Mouse (Mus musculus): ENCODE data around the gene Mok.
A peak's percentile ranks its signal among the peaks of the same experiment; 100 is the strongest.
"Not testable (repeated sequence)": the region's sequence is repeated elsewhere in the genome, so short reads cannot be mapped to it uniquely, and the experiment has no call there.

Mok gene

GRCm38 (mm10) chr12:110840348-110841198, at the start of gene Mok:
Gene Mok, minus strand, starts transcription at chr12:110840939.
- peak; percentile 88 for DNase-seq (ENCODE audit: low read depth)

DNA sequence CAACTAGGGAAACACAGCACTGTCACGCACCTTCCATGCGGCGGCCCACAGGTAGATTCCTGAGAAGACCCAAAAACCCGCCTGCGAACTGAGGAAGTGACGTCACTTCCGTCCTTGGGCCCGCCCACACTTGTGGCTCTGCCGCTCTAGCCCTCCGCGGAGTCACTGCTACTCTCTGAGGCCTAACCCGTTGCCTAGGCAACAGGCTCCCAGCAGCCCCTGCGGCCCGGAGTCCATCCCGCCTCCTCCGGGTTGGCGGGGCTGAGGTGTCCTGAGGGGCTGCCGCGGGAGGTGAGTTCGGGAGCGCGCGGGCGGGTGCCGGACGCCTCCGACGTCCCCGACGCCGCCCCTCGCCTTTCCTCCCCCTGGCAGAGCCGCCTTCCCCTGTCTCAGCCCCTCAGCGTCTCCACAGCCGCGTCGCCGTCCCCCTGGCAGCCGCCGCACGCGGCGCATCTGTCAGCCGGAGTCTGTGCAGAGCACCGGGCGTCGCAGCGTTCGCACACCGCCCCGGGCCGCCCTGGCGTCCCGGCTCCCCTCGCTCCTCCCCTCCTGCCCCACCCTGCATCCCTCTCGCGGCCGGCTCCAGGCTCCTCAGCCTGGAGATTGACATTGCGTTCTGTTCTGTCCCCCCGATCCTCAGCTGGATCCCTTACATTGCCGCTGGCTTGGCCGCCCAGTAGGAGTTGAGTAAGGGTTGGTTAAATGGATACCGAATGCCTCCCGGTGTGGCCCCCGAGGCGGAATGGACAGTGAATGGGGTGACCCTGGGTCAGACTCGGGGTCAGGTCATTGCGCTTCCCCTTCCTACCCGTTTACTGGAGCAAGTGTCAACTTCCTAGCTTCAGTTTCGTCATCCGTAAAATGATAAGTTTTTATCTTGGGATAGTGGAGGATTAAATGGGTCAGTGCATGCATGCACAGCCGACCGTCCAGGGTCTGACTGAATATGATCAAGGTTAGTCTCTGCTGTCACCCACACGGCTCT, 48.6 kb upstream of the Mok start, which contains the start of the genes Cinp and Tecpr2:
Cinp (minus strand) TSS at position 110 of the 985 bp plus-strand sequence.
Tecpr2 (plus strand) TSS at position 229 of the 985 bp plus-strand sequence.
- peak; percentile 89 for DNase-seq (ENCODE audit: low read depth)

DNA sequence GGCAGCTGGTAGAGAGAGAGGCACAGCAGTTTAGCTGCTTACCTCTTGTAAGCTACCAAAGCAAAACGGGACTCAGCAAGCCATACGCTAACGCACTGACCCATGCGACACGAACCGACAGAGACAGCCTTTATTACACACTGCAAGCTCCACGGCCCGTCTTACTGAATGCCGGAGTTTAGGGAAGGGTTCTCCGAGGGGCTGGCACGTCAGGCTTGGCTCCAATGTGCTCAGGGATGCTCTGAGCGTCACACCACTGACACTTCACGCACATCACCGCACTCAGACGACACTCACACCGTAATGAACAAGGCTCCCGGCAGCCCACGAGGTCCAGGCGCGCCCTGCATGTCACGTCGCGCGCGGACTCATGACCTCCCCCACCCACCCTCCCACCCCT, 47.9 kb upstream of the Mok start:
- DNase-seq (ENCODE audit: low read depth): no peak

DNA sequence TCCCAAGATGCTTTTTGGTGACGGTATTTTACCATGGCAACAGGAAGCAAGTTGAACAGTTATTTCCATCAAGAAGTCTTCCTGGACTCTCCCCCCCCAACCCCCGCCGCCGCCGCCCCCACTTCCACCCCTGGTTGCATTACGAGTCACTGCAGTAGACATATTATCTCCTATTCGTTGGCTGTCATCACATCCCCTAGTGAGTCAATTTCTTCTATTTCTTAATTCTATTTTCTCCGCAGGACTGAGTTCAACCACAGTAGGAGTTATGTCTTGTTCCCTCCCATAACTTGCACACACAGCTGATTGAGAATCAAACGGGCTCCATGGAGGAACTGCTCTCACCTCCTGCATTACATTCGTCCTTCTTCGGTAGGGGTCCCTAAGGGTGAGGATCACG, 47.4 kb upstream of the Mok start:
- no peak for DNase-seq (ENCODE audit: low read depth)

DNA sequence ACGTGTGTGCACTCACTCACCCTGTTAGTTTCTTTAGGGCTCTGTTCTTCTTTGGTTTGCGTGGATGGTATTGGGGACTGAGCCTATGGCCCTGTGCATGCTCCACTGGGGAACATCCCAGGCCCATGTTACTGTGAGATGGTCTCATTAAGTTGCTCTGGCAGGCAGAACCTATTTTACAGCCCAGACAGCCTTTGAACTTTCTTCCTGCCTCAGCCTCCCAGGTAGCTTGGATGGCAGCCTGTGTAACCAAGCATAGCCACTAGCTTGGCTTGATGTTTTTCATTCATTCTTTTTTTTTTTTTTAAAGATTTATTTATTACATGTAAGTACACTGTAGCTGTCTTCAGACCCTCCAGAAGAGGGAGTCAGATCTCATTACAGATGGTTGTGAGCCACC, 44.5 kb upstream of the Mok start:
- DNase-seq (ENCODE audit: low read depth): no peak

- no peak for DNase-seq (ENCODE audit: low read depth)
Measured at GRCm38 (mm10) chr12:110882291-110882690, 41.6 kb upstream of the Mok start.

- DNase-seq (ENCODE audit: low read depth): no peak
Measured at GRCm38 (mm10) chr12:110875351-110875750, 34.6 kb upstream of the Mok start.

GRCm38 (mm10) chr12:110871247-110871646, 30.5 kb upstream of the Mok start:
- DNase-seq (ENCODE audit: low read depth): no peak

DNA sequence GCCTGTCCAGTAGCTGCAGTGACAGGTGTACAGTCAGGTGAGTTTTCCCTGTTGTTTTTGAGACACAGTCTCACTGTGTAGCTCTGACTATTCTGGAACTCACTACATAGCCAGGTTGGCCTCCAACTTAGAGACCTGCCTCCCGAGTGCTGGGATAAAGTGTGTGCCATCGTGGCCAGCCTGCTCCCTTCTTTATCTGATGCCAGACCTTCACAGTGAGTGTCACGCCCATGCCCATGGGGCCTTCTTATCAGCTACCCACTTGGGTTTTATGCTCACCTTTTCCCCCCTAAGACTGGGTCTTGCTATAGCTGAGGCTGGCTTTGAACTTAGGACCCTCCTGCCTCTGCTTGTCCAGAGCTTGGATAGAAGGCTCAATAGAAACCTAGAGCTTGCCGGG, 29.4 kb upstream of the Mok start:
- DNase-seq (ENCODE audit: low read depth): no peak

GRCm38 (mm10) chr12:110865989-110866388, 25.2 kb upstream of the Mok start:
- DNase-seq (ENCODE audit: low read depth): no peak

- DNase-seq (ENCODE audit: low read depth): no peak
Measured at GRCm38 (mm10) chr12:110865571-110865970, 24.8 kb upstream of the Mok start.

GRCm38 (mm10) chr12:110864008-110864407, 23.3 kb upstream of the Mok start:
- DNase-seq (ENCODE audit: low read depth): no peak

DNA sequence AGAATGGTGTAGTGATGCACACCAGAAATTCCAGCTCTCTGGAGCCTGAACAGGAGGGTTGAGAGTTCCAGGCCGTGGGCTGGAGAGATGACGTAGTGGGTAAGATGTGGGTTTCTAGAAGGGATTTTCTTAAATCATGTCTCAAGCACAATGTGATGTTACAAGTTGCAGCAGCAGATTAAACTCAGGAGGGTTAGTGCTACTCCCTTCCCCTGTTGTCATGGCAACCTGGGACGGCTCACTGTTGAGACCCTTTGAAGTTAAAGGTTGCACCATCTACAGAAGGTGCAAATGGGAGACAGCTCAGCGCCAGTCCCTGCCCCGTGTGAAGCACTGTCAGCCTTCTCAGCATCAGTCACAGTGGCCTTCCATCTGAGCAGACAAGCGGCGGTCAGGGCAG, 20.5 kb upstream of the Mok start:
- DNase-seq (ENCODE audit: low read depth): no peak

DNA sequence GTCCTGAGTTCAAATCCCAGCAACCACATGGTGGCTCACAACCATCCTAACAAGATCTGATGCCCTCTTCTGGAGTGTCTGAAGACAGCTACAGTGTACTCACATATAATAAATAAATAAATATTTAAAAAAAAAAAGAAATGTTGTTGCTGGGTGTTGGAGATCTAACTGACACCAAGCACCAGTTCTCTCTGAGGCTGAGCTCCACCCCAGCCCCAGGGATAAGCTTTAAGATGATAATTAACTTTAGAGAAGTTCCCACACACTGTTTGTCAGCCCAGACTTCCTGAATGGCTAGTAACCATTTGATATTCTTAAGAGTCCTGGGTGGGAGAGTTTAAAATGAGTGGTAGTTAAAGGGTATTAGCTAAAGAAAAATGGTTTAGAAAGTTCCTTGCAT, 19.6 kb upstream of the Mok start:
- DNase-seq (ENCODE audit: low read depth): no peak

- DNase-seq (ENCODE audit: low read depth): not testable (repeated sequence)
Measured at GRCm38 (mm10) chr12:110858681-110859080, 17.9 kb upstream of the Mok start.

DNA sequence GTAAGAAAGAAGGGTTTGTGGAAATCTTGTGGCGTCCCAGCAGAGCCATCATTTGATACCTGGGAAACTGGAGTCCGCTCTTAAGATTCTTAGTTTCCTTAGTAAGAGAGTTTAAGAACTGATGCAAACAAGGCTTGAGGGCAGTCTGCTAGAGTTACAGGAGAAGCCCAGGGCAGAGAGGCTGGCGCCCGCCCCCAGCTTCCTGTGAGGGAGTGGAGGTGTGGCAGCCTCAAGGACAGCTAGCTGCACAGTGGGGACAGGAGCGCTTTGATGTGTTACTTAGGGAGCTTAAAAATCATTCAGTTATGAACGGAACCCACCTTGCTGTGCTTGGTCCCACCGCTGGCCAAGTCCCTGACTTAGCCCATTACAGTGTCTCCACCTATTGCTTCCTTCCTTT, 16.5 kb upstream of the Mok start:
- no peak for DNase-seq (ENCODE audit: low read depth)

DNA sequence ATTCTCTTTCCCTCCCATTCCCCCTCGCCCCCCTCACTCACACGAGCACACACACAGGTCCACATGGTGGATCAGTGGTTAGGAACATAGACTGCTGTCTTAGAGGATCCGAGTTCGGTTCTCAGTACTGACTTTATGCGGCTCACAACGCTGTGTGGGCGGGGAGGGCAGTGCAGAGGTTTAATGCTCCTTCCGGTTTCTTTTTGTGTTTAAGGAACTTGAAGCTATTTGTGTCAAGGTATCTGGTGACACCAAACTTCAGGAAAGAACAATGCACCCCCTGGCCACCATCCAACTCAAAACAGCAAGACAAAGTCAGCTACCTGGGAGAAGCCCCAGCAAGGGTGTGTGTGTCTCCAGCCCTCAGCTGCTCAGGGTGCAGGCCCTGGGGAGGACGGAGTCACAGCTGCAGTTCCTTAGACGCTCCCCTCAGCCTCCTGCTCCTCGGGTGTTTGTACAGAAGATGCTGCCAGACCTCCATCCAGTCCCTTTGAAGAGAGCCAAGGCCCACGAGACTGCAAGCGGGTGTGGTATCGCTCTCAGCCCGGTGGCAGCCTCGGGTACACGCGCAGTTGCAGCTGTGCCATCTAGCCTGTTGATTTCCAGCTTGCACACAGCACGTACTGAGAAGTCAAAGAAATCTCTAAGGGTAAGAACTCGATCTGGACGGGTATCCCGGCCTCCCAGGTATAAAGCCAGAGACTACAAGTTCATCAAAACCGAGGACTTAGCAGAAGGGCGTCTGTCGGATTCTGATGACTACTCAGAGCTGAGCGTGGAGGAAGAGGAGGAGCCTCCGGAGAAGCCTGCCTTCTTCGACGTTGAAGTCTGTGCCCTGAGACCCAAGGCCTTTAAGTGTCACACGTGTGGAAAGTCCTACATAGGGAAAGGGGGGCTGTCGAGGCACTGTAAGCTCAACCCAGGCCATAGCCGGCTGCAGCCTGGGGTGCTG, 14.3 kb upstream of the Mok start:
- no peak for DNase-seq (ENCODE audit: low read depth)

DNA sequence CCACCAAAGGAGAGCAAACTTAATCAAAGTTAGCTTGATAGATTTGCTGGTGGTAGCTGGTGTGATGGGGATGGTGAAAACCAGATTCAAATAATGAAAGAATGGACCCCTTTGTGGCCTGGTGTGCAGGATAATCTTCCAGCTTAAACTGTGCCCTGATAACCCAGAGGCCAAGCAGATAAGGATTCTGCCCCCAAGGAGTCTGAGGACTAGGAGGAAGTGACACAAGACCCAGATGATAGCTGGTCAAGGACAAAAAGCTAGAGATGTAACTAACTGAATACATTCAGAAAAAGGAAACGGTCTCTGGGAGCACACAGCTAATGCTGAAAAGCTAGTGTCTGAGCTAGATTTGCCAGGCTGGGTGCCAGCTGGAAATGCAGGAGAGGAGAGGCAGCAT, 11.2 kb upstream of the Mok start:
- DNase-seq (ENCODE audit: low read depth): no peak

DNA sequence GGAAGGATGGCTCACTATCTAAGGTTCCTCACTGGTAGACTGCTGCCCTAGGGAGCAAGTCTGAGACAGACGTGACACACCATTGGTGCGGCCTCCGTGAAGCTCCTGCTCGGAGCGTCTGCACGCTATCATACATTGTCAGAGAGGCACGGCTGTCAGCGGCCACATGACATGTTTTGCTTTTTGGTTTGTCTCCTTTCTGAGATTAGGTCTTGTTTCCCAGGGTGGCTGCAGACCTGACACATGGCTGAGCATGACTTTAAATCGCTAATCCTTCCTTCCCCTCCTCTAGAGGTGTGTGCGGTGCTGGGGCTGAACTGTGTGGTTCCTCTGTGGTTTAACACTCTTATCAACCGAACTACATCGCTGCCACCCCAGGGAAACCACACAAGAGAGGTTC, 10.7 kb upstream of the Mok start:
- no peak for DNase-seq (ENCODE audit: low read depth)

DNA sequence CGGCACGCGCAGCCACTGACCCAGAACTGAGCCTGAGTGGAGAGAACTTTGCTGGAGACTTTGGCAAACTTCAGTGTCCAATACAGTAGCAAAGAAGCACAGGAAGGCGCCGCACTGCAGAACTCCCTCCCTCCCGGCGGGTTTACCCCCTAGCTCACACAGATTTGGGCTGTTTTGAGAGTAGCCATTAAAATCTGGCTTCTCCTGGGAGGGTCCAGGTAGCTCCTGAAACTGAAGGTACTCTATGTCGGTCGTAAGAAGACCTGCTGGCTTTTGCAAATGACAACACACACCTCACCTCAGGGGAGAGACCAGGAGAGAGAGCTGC, 10.2 kb upstream of the Mok start:
- DNase-seq (ENCODE audit: low read depth): no peak

GRCm38 (mm10) chr12:110850010-110850928, 9.5 kb upstream of the Mok start, which contains the start of gene Zfp839:
Gene Zfp839, plus strand, starts transcription at chr12:110850253.
- peak; percentile 44 for DNase-seq (ENCODE audit: low read depth)

Measured in fibroblast of lung, adult 2 months (primary cell).